Mouse (Mus musculus) thymus, adult 2 months (tissue): ENCODE measurements around the gene 1600002K03Rik. TPM values are rescaled to one million over a fixed set of nuclear protein-coding genes. Genes with fewer than 3 reads are reported as not detected.

Experiments used
- DNase-seq: peaks from one replicate; pipeline ENCODE4 v3.0.0; 2021
- H3K27ac ChIP-seq: fragments of 200-500 bp; 2 replicates; pipeline ENCODE4 v1.5.1; 2012; ENCODE audit warnings: low read length, control low read depth; ENCODE audit not compliant: control insufficient read depth, insufficient read depth
- H3K27me3 ChIP-seq: fragments of 200-500 bp; 2 replicates; pipeline ENCODE4 v1.6.1; 2012; ENCODE audit warnings: mild to moderate bottlenecking, low read length, moderate library complexity, mixed read lengths; ENCODE audit not compliant: control insufficient read depth, insufficient read depth
- H3K36me3 ChIP-seq: fragments of 200-500 bp; 2 replicates; pipeline ENCODE4 v1.6.1; 2012; ENCODE audit warnings: mild to moderate bottlenecking, low read length, moderate library complexity; ENCODE audit not compliant: control insufficient read depth, insufficient read depth
- H3K4me1 ChIP-seq: fragments of 200-500 bp; replicated peaks from 2 replicates; pipeline ENCODE4 v1.6.1; 2012; ENCODE audit warnings: low read length; ENCODE audit not compliant: control insufficient read depth, insufficient read depth
- H3K4me3 ChIP-seq: fragments of 200-500 bp; 2 replicates; pipeline ENCODE4 v1.5.1; 2012; ENCODE audit warnings: mild to moderate bottlenecking, low read length, control low read depth, moderate library complexity; ENCODE audit not compliant: control insufficient read depth, insufficient read depth
- CTCF ChIP-seq: fragments of 200-500 bp; IDR thresholded peaks from 2 replicates; pipeline ENCODE4 v1.5.1; 2012; ENCODE audit warnings: mild to moderate bottlenecking, control low read depth, low read length, moderate library complexity, borderline replicate concordance; ENCODE audit not compliant: control insufficient read depth, poor library complexity, insufficient read depth; ENCODE audit errors: extremely low read depth
- POLR2A ChIP-seq: fragments of 200-500 bp; IDR thresholded peaks from 2 replicates; pipeline ENCODE4 v1.6.1; 2012; ENCODE audit warnings: mild to moderate bottlenecking, low read length, control low read depth, moderate library complexity; ENCODE audit not compliant: control insufficient read depth, poor library complexity, insufficient read depth; ENCODE audit errors: extremely low read depth
- WGBS: fragments of 180-500 bp; shearing (Covaris S2); methylation state at CpG from one replicate; pipeline ENCODE4 v1.1.7; 2018; 5-methylcytosine and 5-hydroxymethylcytosine counted together
- polyA plus RNA-seq: library from polyadenylated mRNA; depleted of rRNA; stranded (reverse); fragments of >200 nt; gene quantifications from 2 replicates; pipeline ENCODE4 v1.2.3, GENCODE M21; 2012

The 1600002K03Rik gene
- polyA plus RNA-seq, 1 experiment: 14.8 TPM

DNA sequence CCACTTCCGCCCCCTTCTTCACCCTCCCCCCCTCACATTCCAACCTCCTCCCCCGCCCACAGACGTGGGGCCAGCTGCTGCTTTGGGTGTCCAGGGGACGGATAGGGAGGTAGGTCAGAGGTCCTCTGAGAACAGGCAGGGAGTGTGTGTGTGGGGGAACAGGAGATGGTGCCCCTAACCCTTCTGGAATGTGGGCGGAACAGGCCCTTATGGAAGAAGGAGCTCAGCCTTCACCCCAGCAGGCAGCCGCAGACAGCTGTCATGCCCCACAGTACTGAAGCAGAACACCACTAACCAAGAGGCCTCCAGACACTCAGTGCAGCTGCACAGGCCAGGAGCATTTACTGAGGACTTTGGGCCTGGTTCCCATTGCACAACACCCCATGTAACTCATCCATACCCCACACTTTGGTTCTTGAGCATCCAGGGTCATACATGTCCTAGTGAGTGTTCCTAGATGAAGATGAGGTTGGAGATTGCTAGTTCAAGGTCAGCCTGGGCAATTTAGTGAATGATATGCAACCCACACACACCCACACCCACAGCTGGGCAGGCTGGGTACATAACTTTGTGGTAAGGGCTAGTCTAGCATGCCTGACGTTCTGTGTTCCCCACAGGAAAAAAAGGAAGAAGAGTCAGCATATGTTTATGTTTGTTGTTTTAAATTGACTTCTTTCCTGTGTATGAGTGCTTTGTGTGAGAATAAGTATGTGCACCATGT, 11.1 kb upstream of the 1600002K03Rik start:
- Histone ChIP-seq H3K4me3 (no peak overlapping the region), H3K27me3 (no peaks in the 10 kb centered on the region), H3K27ac (peak overlapping the region; percentile 83), H3K4me1 (peaks cover 80% of the 10 kb centered on the region), H3K36me3 (peaks cover 9% of the 10 kb centered on the region)
- no peak for TF ChIP-seq CTCF
- TF ChIP-seq POLR2A: no peak
- 32% methylated on average over 7 of the region's 7 CpGs for WGBS
- peak; percentile 34 for DNase-seq

DNA sequence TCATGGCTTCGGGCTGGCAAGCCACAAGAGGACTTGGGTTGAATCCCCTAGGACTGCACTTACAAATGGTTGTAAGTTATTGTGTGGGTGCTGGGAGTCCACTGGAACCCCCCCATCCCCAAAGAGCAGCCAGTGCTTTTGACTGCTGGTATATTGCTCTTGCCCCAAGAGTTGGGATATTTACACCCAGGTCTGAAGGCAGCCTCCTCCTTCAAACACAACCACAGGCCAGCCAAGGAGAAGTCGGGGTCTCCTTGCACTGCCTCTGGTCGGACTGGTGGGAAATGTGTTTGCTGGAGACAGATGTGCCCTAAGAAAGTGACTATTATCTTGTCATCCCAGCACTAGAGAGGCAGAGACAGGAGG, 10.5 kb upstream of the 1600002K03Rik start:
- no peak for DNase-seq
- Histone ChIP-seq H3K27me3 (no peaks in the 10 kb centered on the region), H3K4me3 (no peak overlapping the region), H3K27ac (peak overlapping the region; percentile 83), H3K4me1 (peaks cover 77% of the 10 kb centered on the region), H3K36me3 (peaks cover 3% of the 10 kb centered on the region; the same call in 1 of the 2 replicates)
- WGBS: 81% methylated on average over 3 of the region's 3 CpGs
- TF ChIP-seq POLR2A (no peak), CTCF (no peak)

DNA sequence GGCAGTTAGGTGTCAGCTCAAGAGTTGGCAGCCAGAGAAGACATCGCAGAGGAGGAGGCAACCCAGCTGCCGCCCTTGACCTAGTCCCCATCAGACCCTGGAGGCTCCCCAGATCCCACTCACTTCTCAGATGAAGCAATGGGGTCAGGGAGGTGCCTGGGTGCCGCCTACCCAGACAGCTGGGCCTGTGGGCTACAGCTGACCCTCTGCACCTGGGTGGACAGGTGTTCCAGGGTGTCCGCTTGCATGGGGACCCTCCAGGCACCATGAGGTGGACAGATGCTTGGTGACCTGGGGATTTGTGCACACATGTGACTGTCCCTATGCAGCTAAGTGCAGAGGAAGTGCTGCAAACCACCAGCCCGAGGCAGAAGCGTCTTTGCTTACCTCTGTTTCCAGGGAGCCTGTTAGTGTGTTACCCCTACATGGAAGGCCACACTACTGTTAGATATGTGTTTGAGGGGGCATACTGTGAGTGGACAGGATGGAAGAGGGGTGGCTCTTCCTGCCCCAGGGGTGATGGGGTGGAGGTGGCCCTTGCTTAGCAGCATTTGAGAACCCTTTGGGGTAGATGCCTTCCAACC, 9.9 kb upstream of the 1600002K03Rik start:
- Histone ChIP-seq H3K4me1 (peaks cover 73% of the 10 kb centered on the region), H3K27me3 (no peaks in the 10 kb centered on the region), H3K27ac (peak overlapping the region; percentile 83), H3K4me3 (no peak overlapping the region), H3K36me3 (no peaks in the 10 kb centered on the region)
- DNase-seq: peak; percentile 28
- 63% methylated on average over 6 of the region's 6 CpGs for WGBS
- no peak for TF ChIP-seq POLR2A
- TF ChIP-seq CTCF: no peak

DNA sequence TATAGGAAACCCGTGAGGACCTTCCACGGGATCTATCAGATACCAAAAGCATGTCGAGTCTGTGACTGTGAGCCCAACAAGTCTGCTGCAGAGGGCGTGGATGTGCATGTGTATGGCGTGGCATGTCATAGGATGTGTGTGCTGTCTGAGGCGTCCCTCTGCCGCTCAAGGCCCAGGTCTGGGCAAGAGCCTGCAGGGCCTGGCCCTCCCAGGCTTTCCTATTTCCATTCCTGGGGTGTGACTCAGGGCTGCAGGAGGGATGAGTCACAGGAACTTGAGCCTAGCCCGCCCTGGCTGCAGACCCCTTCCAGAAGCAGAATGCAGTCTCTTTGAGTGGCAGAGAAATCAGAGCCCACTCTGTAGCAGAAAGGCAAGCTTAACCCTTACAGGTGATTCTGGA, 9.0 kb upstream of the 1600002K03Rik start:
- H3K4me1 ChIP-seq: peaks cover 66% of the 10 kb centered on the region
- H3K36me3 ChIP-seq: no peaks in the 10 kb centered on the region
- no peaks in the 10 kb centered on the region for H3K27me3 ChIP-seq
- WGBS: 89% methylated on average over 8 of the region's 8 CpGs
- no peak for TF ChIP-seq CTCF
- no peak for TF ChIP-seq POLR2A
- DNase-seq: peak; percentile 9
- H3K27ac ChIP-seq: no peak overlapping the region
- H3K4me3 ChIP-seq: no peak overlapping the region

DNA sequence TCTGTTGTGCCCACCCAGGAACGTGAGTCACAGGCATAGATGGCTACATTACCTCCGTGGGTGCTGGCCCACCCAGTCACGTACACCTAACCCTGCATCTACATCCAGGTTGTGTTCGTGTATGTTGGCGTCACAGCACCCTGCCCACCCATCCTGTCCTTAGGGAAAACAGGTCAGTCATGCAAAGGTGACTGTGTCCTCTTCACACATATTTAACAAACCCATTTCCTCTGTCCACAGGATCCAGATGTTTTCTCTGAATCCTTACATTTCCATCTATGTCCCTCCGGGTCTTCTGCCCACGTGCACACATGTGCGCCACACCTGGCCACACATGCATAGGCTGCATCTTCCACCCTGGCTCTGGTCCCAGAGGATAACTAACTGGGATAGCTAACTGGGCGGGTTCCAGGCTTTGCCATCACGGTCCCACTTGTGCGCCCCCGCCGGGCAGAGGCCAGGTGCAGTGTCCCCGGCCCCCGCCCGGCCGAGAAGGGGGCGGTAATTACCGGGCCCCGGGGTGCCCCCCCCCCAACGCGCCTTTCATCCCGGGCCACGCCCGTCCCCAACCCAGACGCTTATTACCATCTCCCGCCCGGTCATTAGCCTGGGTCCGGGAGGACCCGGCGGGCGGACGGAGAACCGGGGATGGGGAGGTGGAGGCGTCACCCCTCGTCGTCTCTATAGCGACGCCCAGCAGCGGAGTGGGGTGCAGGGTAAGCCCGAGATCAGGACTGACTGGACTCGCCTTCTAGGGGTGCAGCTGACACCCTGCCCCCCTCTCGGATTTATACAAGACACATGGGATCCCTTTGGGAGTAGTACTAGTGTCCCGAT, 8.4 kb upstream of the 1600002K03Rik start:
- 20% methylated on average over 44 of the region's 44 CpGs for WGBS
- peak overlapping the region; percentile 25 for H3K4me3 ChIP-seq
- no peak overlapping the region for H3K27ac ChIP-seq
- peaks cover 60% of the 10 kb centered on the region for H3K4me1 ChIP-seq
- H3K36me3 ChIP-seq: no peaks in the 10 kb centered on the region
- peak; percentile 24 for DNase-seq
- no peak for TF ChIP-seq POLR2A
- TF ChIP-seq CTCF: no peak
- no peaks in the 10 kb centered on the region for H3K27me3 ChIP-seq

DNA sequence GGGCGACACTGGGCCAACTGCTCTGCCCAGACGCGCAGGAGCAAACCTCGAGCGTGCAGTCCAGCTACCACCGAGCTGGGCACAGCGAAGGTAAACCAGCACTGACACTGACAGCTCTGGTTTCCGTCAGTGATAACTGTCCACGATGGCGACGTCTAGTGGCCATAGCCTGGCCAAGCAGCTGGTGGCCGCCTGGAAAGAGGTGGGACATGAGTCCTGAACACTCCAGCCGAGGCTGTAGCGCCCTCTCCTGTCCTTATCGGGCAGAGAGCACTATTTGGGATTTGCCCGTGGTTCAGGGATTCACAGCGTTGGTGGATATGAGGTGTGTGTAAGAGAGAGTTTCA, 7.8 kb upstream of the 1600002K03Rik start:
- 1% methylated on average over 17 of the region's 17 CpGs for WGBS
- peak; percentile 89 for DNase-seq
- peaks cover 58% of the 10 kb centered on the region for H3K4me1 ChIP-seq
- no peaks in the 10 kb centered on the region for H3K27me3 ChIP-seq
- TF ChIP-seq CTCF (peak; percentile 86), POLR2A (0 out of 2 replicates have a peak, but pooled peaks have one; percentile 35)
- H3K27ac ChIP-seq: no peak overlapping the region
- peak overlapping the region; percentile 25 for H3K4me3 ChIP-seq
- H3K36me3 ChIP-seq: peaks cover 3% of the 10 kb centered on the region; the same call in 1 of the 2 replicates
